Mouse (Mus musculus): ENCODE results near the gene Slc16a10.

DNA sequence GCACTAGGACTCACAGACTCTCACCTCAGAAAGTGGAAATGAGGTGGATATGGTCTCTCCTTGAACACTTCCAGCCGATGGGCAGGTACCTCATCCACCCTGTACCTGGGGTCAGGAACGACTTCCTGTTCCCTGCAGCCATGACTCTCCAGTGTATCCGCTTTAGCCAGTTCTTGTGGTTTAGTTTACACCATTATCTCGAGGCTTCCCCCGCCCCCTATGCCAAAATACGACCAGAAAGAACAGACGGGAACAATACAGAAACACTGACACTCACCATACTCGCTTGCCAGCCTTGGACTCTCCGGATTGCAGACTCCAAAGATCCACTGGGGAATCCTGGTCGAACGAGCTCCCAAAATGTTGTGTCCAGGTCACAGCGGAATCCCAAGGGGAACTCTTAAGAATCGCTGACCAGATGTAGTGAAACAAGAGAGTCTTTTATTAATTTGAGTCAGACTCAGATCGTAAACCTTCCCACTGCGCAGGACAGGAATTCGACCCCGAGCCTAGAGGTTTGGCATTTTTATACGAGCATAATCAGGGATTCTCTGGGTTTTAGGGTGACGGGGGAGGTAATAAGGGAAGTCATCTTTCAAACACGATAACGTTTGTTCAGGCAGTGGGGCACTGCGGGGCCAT is 49.4 kb upstream of the Slc16a10 start:
- TF ChIP-seq CTCF (IDR thresholded peaks at IDR 0.05; ENCODE audit: low read depth, low read length) (no peak), POLR2A (IDR thresholded peaks at IDR 0.05; ENCODE audit: borderline replicate concordance, low read depth, low read length) (no peak)
